Mouse (Mus musculus) CD4-positive, CD25-positive, alpha-beta regulatory T cell, adult 4 months (primary cell): ENCODE measurements around the gene Nuak2. TPM values are rescaled to one million over a fixed set of nuclear protein-coding genes. Genes with fewer than 3 reads are reported as not detected.

Experiments used
- ATAC-seq: one replicate; pipeline ENCODE4 v1.8.0; 2017
- polyA plus RNA-seq, 2 experiments: library from polyadenylated mRNA; unstranded; fragments of 100-300 nt; shearing (Covaris generic); gene quantifications; one replicate each; pipeline ENCODE4 v1.2.1; 2017

Nuak2 gene
- polyA plus RNA-seq, 2 experiments from 2014 or later = 2.0 to 4.3 TPM

DNA sequence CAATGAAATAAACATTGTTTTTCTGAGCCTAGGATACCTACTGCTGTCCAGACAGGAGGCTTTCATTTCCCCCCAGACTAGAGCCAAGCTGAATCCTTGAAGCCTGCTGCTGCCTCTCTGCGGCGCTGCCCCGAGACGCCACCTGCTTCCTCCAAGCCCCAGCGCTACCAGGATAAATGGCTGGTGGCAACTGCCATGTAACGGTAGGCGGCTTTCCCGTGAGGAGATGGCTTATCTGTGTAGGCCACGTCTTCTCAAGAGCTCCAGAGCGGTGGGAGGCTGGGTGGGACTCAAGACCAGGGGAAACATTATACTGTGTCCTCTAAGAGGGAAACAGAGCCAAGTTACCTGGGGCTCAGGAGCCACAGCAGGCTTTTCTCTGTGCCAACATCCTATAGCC is 66.0 kb downstream of the Nuak2 start:
- ATAC-seq = no peak

Other genes with a start within 250 kb of the Nuak2 start
- gene Mfsd4a, start 248.1 kb upstream of the Nuak2 start, polyA plus RNA-seq = 10 to 100 TPM; 29.5 to 38.7 TPM
- not detected for gene Cdk18, start 176.4 kb upstream of the Nuak2 start, polyA plus RNA-seq
- not detected for gene Lemd1, start 124.7 kb upstream of the Nuak2 start, polyA plus RNA-seq
- gene AC124108.1, start 124.7 kb upstream of the Nuak2 start, polyA plus RNA-seq = not detected
- gene Gm10188, start 86.4 kb upstream of the Nuak2 start, polyA plus RNA-seq = not detected
- gene Klhdc8a, start 17.5 kb upstream of the Nuak2 start, polyA plus RNA-seq = under 1 TPM in 1 of 2 experiments, not detected in 1; 0.07 TPM
- gene Tmcc2, start 75.2 kb downstream of the Nuak2 start, polyA plus RNA-seq = 1 to 10 TPM; 1.0 to 1.2 TPM
- 1 to 10 TPM; 4.9 to 7.1 TPM for gene Dstyk, start 101.4 kb downstream of the Nuak2 start, polyA plus RNA-seq
- gene Rbbp5, start 161.2 kb downstream of the Nuak2 start, polyA plus RNA-seq = 10 to 100 TPM; 34.8 to 40.9 TPM
- 1 to 10 TPM; 6.2 to 9.3 TPM for gene Tmem81, start 190.1 kb downstream of the Nuak2 start, polyA plus RNA-seq
- not detected for gene Cntn2, start 227.1 kb downstream of the Nuak2 start, polyA plus RNA-seq